Mouse (Mus musculus) testis, adult 2 months (tissue): ENCODE results near the gene Xkr7. TPM values are rescaled to one million over a fixed set of nuclear protein-coding genes. Genes with fewer than 3 reads are reported as not detected.

Experiments used
- H3K27ac ChIP-seq: fragments of 200-500 bp; 2 replicates; pipeline ENCODE4 v1.5.1; 2012; ENCODE audit warnings: low read depth, low read length; ENCODE audit not compliant: control insufficient read depth, insufficient read depth
- H3K27me3 ChIP-seq: fragments of 200-500 bp; 2 replicates; pipeline ENCODE4 v1.6.1; 2012; ENCODE audit warnings: mild to moderate bottlenecking, low read length, moderate library complexity; ENCODE audit not compliant: control insufficient read depth, insufficient read depth
- H3K36me3 ChIP-seq: fragments of 200-500 bp; 2 replicates; pipeline ENCODE4 v1.6.1; 2012; ENCODE audit warnings: mild to moderate bottlenecking, low read length; ENCODE audit not compliant: control insufficient read depth, insufficient read depth
- H3K4me1 ChIP-seq: fragments of 200-500 bp; 2 replicates; pipeline ENCODE4 v1.6.1; 2012; ENCODE audit warnings: low read length; ENCODE audit not compliant: control insufficient read depth, insufficient read depth
- H3K4me3 ChIP-seq: fragments of 200-500 bp; 2 replicates; pipeline ENCODE4 v1.5.1; 2012; ENCODE audit warnings: low read depth, mild to moderate bottlenecking, low read length, moderate library complexity, mixed read lengths; ENCODE audit not compliant: control insufficient read depth
- CTCF ChIP-seq: fragments of 200-500 bp; IDR thresholded peaks from 2 replicates; pipeline ENCODE4 v1.5.1; 2012; ENCODE audit warnings: low read depth, mild to moderate bottlenecking, inconsistent platforms, low read length, moderate library complexity; ENCODE audit not compliant: control insufficient read depth, insufficient read depth, insufficient replicate concordance
- POLR2A ChIP-seq: fragments of 200-500 bp; IDR thresholded peaks from 2 replicates; pipeline ENCODE4 v1.6.1; 2012; ENCODE audit warnings: low read depth, mild to moderate bottlenecking, inconsistent platforms, low read length, moderate library complexity; ENCODE audit not compliant: control insufficient read depth
- polyA plus RNA-seq: library from polyadenylated mRNA; depleted of rRNA; stranded (reverse); fragments of >200 nt; gene quantifications from 2 replicates; pipeline ENCODE4 v1.2.3, GENCODE M21; 2012

Gene Xkr7
- polyA plus RNA-seq, 1 experiment: 1.1 TPM

DNA sequence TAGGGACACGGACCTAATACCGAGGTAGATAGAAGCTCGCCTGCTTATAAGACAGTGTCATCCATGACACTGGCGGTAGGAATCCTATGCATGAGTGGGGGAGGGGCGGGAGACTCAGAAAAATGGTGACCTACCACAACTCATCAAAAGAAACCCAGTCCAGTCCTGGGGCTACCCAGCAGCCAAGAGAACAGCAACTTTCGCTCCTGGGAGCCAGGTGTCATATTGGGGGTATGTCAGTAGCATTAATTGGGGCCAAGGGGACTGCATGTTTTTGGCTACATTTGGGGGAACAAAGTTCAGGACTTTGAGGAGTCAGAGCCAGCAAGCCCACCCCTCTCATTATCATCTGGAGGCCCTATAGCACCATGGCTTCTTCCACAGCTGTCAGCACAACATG lies 19.4 kb downstream of the Xkr7 start:
- H3K4me3 ChIP-seq: no peak overlapping the region
- H3K27ac ChIP-seq: no peak overlapping the region
- H3K36me3 ChIP-seq: no peaks in the 10 kb centered on the region
- no peaks in the 10 kb centered on the region for H3K27me3 ChIP-seq
- TF ChIP-seq POLR2A: no peak
- no peak for TF ChIP-seq CTCF
- peaks cover 3% of the 10 kb centered on the region for H3K4me1 ChIP-seq

DNA sequence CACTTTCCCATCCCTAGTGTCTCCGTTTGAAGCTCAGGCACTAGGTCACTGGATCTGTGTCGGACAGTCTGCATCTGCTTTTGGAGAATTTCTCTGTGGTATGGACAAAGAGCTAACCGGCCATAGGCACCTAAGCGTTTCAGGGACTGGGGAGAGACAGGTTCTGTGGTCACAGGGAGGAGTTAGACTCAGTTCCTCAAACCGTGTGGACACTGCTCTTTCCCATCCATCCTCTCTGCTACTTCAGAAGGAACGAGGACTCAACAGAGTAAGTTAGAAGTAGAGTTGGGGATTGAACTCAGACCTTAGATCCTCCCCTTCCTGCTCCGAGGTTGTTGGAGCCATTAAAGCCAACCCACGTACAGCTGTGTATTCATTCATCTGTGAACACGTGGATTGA lies 19.9 kb downstream of the Xkr7 start:
- no peaks in the 10 kb centered on the region for H3K36me3 ChIP-seq
- no peak overlapping the region for H3K27ac ChIP-seq
- H3K4me3 ChIP-seq: no peak overlapping the region
- TF ChIP-seq CTCF (no peak), POLR2A (no peak)
- peaks cover 3% of the 10 kb centered on the region for H3K4me1 ChIP-seq
- no peaks in the 10 kb centered on the region for H3K27me3 ChIP-seq

DNA sequence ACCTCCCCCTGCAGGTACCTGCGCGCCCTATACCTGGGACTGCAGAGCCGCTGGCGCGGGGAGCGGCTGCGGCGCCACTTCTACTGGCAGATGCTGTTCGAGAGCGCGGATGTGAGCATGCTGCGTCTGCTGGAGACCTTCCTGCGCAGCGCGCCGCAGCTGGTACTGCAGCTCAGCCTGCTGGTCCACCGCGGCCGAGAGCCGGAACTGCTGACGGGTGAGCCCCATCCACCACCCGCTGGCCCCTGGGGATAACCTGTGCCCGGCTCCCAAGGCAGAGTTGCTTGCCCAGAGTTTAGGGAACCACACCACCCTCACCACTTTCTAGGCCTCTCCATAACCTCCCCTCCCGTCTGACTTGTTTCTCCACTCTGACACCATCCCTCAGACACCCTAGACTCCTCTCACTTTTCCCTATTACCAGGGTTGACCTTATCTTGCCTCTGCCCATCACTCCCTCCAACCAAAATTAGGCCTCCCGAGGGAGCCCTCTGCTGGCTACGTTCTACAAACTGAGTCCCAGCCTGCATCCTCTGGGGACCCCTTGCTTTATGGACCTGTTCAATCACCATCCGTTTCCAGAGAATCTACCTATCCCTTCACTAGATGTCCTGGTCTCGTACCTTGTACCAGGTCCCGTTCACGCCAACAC lies 21.2 kb downstream of the Xkr7 start:
- no peaks in the 10 kb centered on the region for H3K27me3 ChIP-seq

DNA sequence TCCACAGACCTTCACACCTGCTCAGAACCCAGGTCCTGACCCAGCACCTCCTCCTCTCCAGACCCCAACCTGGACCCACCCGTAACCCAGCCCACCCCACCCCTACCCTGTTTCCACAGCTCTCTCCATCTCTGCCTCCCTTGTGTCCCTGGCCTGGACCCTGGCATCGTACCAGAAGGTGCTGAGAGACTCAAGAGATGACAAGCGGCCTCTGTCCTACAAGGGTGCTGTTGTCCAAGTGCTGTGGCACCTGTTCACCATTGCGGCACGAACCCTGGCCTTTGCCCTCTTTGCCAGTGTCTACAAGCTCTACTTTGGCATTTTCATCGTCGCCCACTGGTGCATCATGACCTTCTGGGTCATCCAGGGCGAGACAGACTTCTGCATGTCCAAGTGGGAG lies 22.2 kb downstream of the Xkr7 start:
- Histone ChIP-seq H3K27me3 (no peaks in the 10 kb centered on the region), H3K4me1 (peaks cover 3% of the 10 kb centered on the region), H3K4me3 (no peak overlapping the region), H3K27ac (no peak overlapping the region), H3K36me3 (no peaks in the 10 kb centered on the region)
- TF ChIP-seq POLR2A: no peak
- TF ChIP-seq CTCF: no peak

More for the DNA sequence above, 21.2 kb downstream of the Xkr7 start:
- no peak overlapping the region for H3K4me3 ChIP-seq
- H3K36me3 ChIP-seq: no peaks in the 10 kb centered on the region
- H3K27ac ChIP-seq: no peak overlapping the region
- peaks cover 3% of the 10 kb centered on the region for H3K4me1 ChIP-seq
- TF ChIP-seq POLR2A (no peak), CTCF (no peak)

DNA sequence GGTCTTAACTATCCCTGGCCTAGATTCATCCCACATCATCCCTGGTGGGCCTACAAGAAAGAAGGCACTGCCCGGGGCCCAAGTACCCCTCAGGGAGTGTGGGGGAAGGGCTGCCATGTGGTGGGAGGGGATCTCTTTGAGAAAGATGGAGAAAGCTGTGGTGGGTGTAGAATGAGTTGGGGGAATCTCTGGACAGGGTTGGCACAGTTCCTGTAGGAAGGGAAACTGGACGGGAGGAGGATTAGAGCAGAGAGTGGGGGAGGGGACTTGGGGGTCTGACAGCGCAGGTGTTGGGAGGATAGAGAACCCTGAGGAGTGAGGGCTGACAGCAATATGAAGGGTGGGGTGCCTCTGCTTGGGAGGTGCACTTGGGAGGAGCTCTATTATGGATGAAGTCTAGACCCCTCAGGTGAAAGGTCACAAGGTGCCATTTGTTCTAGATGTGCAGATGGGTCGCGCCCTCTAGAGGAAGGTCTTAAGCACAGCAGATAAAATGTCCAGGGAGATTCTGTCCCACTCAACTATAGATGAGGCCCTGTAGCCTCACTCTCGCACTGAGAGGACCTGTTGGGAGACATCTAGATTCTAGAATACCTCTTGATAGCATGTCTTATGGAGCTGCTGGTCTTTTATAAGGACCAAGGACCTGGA lies 23.7 kb downstream of the Xkr7 start:
- peaks cover 6% of the 10 kb centered on the region for H3K4me1 ChIP-seq
- H3K27ac ChIP-seq: no peak overlapping the region
- no peak for TF ChIP-seq POLR2A
- TF ChIP-seq CTCF: 0 out of 2 replicates have a peak, but pooled peaks have one; percentile 8
- H3K27me3 ChIP-seq: no peaks in the 10 kb centered on the region
- H3K36me3 ChIP-seq: no peaks in the 10 kb centered on the region
- H3K4me3 ChIP-seq: no peak overlapping the region

DNA sequence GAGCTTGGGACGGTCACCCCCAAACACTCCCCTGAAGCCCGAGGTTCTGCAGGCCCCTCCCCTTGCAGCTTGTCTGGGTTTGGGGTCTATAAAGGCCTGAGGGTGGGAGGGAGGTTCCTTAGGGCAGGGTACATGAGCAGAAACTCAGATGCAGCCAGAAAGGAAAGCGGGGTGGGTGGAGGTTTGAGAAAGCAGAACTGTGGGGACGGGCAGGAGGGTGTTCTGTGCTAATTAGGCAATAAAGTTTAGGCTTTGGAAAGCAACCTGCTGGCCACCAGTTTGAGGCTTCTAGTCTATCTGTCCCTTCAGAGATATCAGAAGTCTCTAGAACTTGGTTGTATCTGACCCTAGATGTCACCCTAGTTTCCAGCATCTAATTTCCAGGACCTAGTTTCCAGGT lies 26.7 kb downstream of the Xkr7 start:
- H3K27ac ChIP-seq: no peak overlapping the region
- H3K4me1 ChIP-seq: peaks cover 3% of the 10 kb centered on the region
- TF ChIP-seq CTCF (no peak), POLR2A (no peak)
- H3K36me3 ChIP-seq: no peaks in the 10 kb centered on the region
- no peak overlapping the region for H3K4me3 ChIP-seq
- H3K27me3 ChIP-seq: no peaks in the 10 kb centered on the region

DNA sequence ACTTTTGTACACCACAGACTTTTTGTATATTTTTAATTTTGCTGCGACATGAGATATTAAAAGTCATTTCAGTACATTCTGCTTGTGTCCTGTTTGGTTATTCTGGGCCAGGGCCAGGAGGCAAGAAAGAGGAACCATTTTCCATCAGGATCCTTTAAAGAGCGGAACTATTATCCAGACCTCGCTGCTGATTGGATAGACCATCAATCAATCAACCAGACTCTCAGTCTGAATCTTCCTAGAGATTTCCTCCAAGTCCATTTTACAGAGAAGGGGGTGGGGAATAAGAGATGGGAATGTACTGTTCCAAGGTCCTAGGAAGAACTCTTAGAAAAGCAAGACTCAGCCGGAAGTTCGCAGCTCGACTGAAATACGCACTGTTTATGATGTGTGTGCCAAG lies 28.6 kb downstream of the Xkr7 start:
- peak overlapping the region; percentile 20 for H3K4me3 ChIP-seq
- H3K36me3 ChIP-seq: no peaks in the 10 kb centered on the region
- no peak for TF ChIP-seq POLR2A
- TF ChIP-seq CTCF: no peak
- H3K27ac ChIP-seq: no peak overlapping the region
- H3K27me3 ChIP-seq: no peaks in the 10 kb centered on the region
- H3K4me1 ChIP-seq: peaks cover 4% of the 10 kb centered on the region

DNA sequence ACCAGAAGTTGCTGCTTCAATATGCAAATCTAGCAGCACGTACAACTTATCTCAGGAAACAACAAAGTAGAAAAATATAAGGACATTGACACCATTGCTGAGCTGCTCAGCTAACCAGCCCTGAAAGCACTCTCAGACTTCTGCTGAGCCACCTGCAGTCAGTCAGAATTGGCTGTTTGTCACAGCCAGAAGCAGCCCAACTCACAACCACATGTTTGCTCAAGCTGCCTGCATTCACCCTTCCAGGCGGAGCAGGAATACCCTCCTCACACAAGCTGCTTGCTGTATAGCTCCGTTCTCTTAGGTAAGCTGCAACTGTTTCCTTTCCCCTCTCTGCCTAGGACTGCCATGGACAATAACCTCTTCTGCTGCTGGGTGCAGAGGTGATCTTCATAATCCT lies 31.7 kb downstream of the Xkr7 start:
- Histone ChIP-seq H3K4me3 (no peak overlapping the region), H3K27ac (no peak overlapping the region), H3K36me3 (no peaks in the 10 kb centered on the region), H3K27me3 (no peaks in the 10 kb centered on the region), H3K4me1 (peaks cover 15% of the 10 kb centered on the region)
- no peak for TF ChIP-seq CTCF
- no peak for TF ChIP-seq POLR2A
